ENCODE assay signal across 8 mouse cellular contexts in genomic region chr7:17058816-17059462, GRCm38 (mm10). TPM values are rescaled to one million over a fixed set of nuclear protein-coding genes. Genes with fewer than 3 reads are reported as not detected.
DNase-seq lines count a peak whose midpoint lies in the region; TF ChIP-seq lines count a peak whose summit lies in the region.

No protein-coding gene starts in this region.

- peak overlapping the region; percentile 52 for H3K4me3 ChIP-seq in E14TG2a.4 (replicated peaks; ENCODE audit: low read length)
- H3K4me3 ChIP-seq in heart, adult 2 months: no peak overlapping the region
- H3K4me3 ChIP-seq in lung, adult 2 months (replicated peaks; ENCODE audit: extremely low read depth, low read depth, low read length): no peak overlapping the region
- no peak overlapping the region for H3K4me3 ChIP-seq in spleen, adult 2 months (ENCODE audit: extremely low read depth, insufficient read depth, insufficient read length)

- 24% methylated on average over 8 of the region's 8 CpGs for WGBS in heart, adult 2 months
- WGBS in lung, adult 2 months: 15% methylated on average over 8 of the region's 8 CpGs
- 22% methylated on average over 8 of the region's 8 CpGs for WGBS in spleen, adult 2 months

- peaks cover 65% of the 10 kb centered on the region for H3K4me1 ChIP-seq in E14TG2a.4 (replicated peaks; ENCODE audit: low read depth, low read length)
- peaks cover 28% of the 10 kb centered on the region for H3K4me1 ChIP-seq in heart, adult 2 months (ENCODE audit: control insufficient read depth, insufficient read depth, low read length)
- H3K4me1 ChIP-seq in lung, adult 2 months (ENCODE audit: control insufficient read depth, insufficient read depth, low read length): peaks cover 23% of the 10 kb centered on the region
- peaks cover 38% of the 10 kb centered on the region for H3K4me1 ChIP-seq in spleen, adult 2 months (ENCODE audit: control insufficient read depth, insufficient read depth, insufficient read length)

- peak; percentile 42 to 58 for DNase-seq in cerebellum, postnatal 14 days
- no peak for DNase-seq in cerebellum, postnatal 4 days (ENCODE audit: low spot score in 2 of 2)
- DNase-seq in heart, adult 2 months: peak in 1 of 2 experiments; percentile 48
- DNase-seq in kidney, adult 18-20 months: peak; percentile 71
- peak; percentile 48 for DNase-seq in lung, adult 2 months
- DNase-seq in spleen, adult 2 months (ENCODE audit: low read depth in 1 of 2, low spot score in 2 of 2): peak; percentile 59 to 76
- DNase-seq in embryo, embryonic 10 days (ENCODE audit: low spot score): no peak

- H3K27ac ChIP-seq in heart, adult 2 months: peak overlapping the region; percentile 86
- H3K27ac ChIP-seq in spleen, adult 2 months (ENCODE audit: insufficient read depth, low read length): peak overlapping the region; percentile 91

- intact Hi-C loops in heart, adult 2 months (cut with DNase I): loop anchor here (2.0 to 10.0 kb wide), 2 partner anchors 214 to 654 kb away; partner anchors contain the start of gene Zc3h4

- no peak for TF ChIP-seq POLR2A in heart, adult 2 months (IDR thresholded peaks at IDR 0.05; ENCODE audit: insufficient read depth, low read depth, low read length)
- no peak for TF ChIP-seq POLR2A in lung, adult 2 months (IDR thresholded peaks at IDR 0.05; ENCODE audit: borderline replicate concordance, extremely low read depth, low read depth, low read length)
- no peak for TF ChIP-seq POLR2A in spleen, adult 2 months (IDR thresholded peaks at IDR 0.05; ENCODE audit: low read depth, low read length)

- H3K79me2 ChIP-seq in heart, adult 2 months (replicated peaks; ENCODE audit: control insufficient read depth, insufficient read depth, low read length): no peaks in the 10 kb centered on the region

- TF ChIP-seq CTCF in E14TG2a.4 (conservative IDR thresholded peaks at IDR 0.05; ENCODE audit: low read length): no peak
- TF ChIP-seq CTCF in heart, adult 2 months (IDR thresholded peaks at IDR 0.05): no peak
- no peak for TF ChIP-seq CTCF in lung, adult 2 months (IDR thresholded peaks at IDR 0.05; ENCODE audit: insufficient read depth, low read length)
- TF ChIP-seq CTCF in spleen, adult 2 months (IDR thresholded peaks at IDR 0.05; ENCODE audit: extremely low read depth, insufficient read depth, insufficient read length, insufficient replicate concordance): no peak

- no peaks in the 10 kb centered on the region for H3K9me3 ChIP-seq in E14TG2a.4 (ENCODE audit: low read length)

- peak overlapping the region; percentile 19 for H3K9ac ChIP-seq in heart, adult 2 months (ENCODE audit: low read depth, low read length)

- H3K36me3 ChIP-seq in E14TG2a.4 (ENCODE audit: insufficient read depth, low read length): no peaks in the 10 kb centered on the region
- no peaks in the 10 kb centered on the region; the same call in 1 of the 2 replicates for H3K36me3 ChIP-seq in heart, adult 2 months (ENCODE audit: control insufficient read depth, insufficient read depth, low read length)
- no peaks in the 10 kb centered on the region for H3K36me3 ChIP-seq in spleen, adult 2 months (ENCODE audit: control insufficient read depth, insufficient read depth, low read length)

- no peak for TF ChIP-seq EP300 in heart, adult 2 months (IDR thresholded peaks at IDR 0.05; ENCODE audit: insufficient read depth, low read depth, low read length)

- H3K27me3 ChIP-seq in E14TG2a.4 (ENCODE audit: insufficient read depth, low read length): peaks cover 3% of the 10 kb centered on the region
- H3K27me3 ChIP-seq in heart, adult 2 months (ENCODE audit: control insufficient read depth, insufficient read depth, low read length): no peaks in the 10 kb centered on the region
- H3K27me3 ChIP-seq in spleen, adult 2 months (ENCODE audit: control insufficient read depth, insufficient read depth, low read length): no peaks in the 10 kb centered on the region

RNA-seq across cellular contexts. Expression of gene Hif3a, which starts 3.3 kb away (rescaled TPM):
- 1 to 10 TPM; 1.9 to 3.0 TPM for total RNA-seq in heart, adult 2 months (2021)
- 1.6 and 2.5 TPM in 2 replicates for polyA plus RNA-seq in heart, adult 2 months (2012; rRNA removed)
- polyA plus RNA-seq in lung, adult 2 months (2012; rRNA removed): 1.7 and 5.5 TPM in 2 replicates
- polyA plus RNA-seq in spleen, adult 2 months (2012; rRNA removed): 1.2 and 1.9 TPM in 2 replicates

RNA-seq across cellular contexts. Expression of gene Psg16, which starts 14.9 kb away (rescaled TPM):
- under 1 TPM; 0.10 to 0.16 TPM for total RNA-seq in heart, adult 2 months (2021)
- polyA plus RNA-seq in heart, adult 2 months (2012; rRNA removed): 0.06 TPM in 1 of 2 replicates, not detected in the other
- polyA plus RNA-seq in lung, adult 2 months (2012; rRNA removed): 0.09 TPM in 1 of 2 replicates, not detected in the other
- not detected in 2 replicates for polyA plus RNA-seq in spleen, adult 2 months (2012; rRNA removed)

RNA-seq across cellular contexts. Expression of gene Ppp5c, which starts 31.2 kb away (rescaled TPM):
- 100 to 1,000 TPM in 1 of 2 experiments, 10 to 100 TPM in 1; 89.0 to 104 TPM for total RNA-seq in heart, adult 2 months (2021)
- 157 and 163 TPM in 2 replicates for polyA plus RNA-seq in heart, adult 2 months (2012; rRNA removed)
- polyA plus RNA-seq in lung, adult 2 months (2012; rRNA removed): 141 and 153 TPM in 2 replicates
- 212 and 265 TPM in 2 replicates for polyA plus RNA-seq in spleen, adult 2 months (2012; rRNA removed)

Comparison
In these comparisons a context has a peak if more than half of its experiments do, and no peak if none do; other contexts are left out.
1. DNase-seq: peak in cerebellum, postnatal 14 days (2 of 2), kidney, adult 18-20 months (single experiment), lung, adult 2 months (single experiment) and spleen, adult 2 months (2 of 2); none in cerebellum, postnatal 4 days (0 of 2) and embryo, embryonic 10 days (single experiment).